Mouse (Mus musculus): Measurements from ENCODE around the gene Gm37240. TPM values are rescaled to one million over a fixed set of nuclear protein-coding genes. Genes with fewer than 3 reads are reported as not detected.
"Not testable (repeated sequence)": the region's sequence is repeated elsewhere in the genome, so short reads cannot be mapped to it uniquely, and the experiment has no call there.

The Gm37240 gene
- polyA plus RNA-seq (2015; fragmentation: Nextera tagmentation; extraction: Ambion mirVana), result 0.16 TPM in 1 of 2 replicates, not detected in the other

- Histone ChIP-seq H3K36me3 (no peaks in the 10 kb centered on the region), H3K4me1 (replicated peaks) (peaks cover 21% of the 10 kb centered on the region), H3K27ac (no peak within 1 kb of the TSS), H3K4me3 (replicated peaks) (peak within 1 kb of the TSS; percentile 56), H3K9ac (replicated peaks) (peak within 1 kb of the TSS; percentile 51), H3K27me3 (peaks cover 37% of the 10 kb centered on the region), H3K4me2 (replicated peaks) (peak within 1 kb of the TSS; percentile 97), H3K9me3 (no peaks in the 10 kb centered on the region)
- ATAC-seq, result peak; percentile 88
- WGBS, result under 1% methylated on average over 46 of the region's 48 CpGs
Observed at GRCm38 (mm10) chr3:85887239-85887827, at the start of gene Gm37240, which contains the start of gene Glt28d2. Gene Gm37240 (minus strand): TSS chr3:85887518. Gene Glt28d2 (minus strand): TSS chr3:85887516.

DNA sequence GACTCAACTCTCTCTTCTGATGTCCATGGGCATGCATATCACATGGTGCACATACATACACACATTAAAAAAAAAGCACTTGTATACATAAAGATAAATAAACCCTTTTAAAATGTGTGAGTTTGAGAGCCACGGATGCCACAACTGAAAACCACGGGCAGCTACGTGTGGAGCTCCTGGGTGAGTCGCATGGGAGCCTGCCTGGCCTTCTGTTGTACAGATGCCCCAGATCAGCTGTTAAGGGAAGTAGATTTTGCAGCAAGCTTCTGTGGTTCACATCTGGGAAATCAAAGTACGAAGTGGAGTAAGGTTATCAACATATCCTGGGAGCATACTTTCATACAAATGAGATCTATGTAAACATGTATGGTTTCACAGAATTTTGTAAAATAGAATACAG is 46.3 kb upstream of the Gm37240 start:
- WGBS, result 95% methylated on average over 5 of the region's 5 CpGs
- Histone ChIP-seq H3K4me1 (replicated peaks) (no peaks in the 10 kb centered on the region), H3K4me3 (replicated peaks) (no peak overlapping the region), H3K9ac (replicated peaks) (no peak overlapping the region), H3K27me3 (no peaks in the 10 kb centered on the region), H3K9me3 (no peaks in the 10 kb centered on the region), H3K36me3 (no peaks in the 10 kb centered on the region), H3K27ac (no peak overlapping the region), H3K4me2 (replicated peaks) (no peak overlapping the region)
- ATAC-seq, result no peak

DNA sequence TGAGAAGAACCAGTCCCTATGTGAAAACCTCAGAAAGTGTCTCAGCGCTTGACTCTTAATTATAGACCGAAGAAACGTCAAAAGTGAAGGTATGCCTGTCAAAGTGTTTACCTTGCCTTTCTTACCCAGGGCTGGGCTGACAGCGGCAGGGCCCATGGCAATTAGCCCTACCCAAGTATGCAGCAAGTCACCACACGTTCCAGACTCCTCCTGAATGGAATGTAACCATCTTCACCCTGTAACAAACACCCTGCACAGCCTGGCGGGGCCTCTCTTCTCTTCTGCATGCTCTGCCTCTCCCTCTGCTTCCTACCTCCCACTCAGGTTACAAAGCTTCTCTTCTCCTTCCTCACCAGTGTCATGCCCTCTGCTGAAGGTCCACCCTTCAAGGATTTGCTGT is 44.5 kb upstream of the Gm37240 start:
- Histone ChIP-seq H3K9ac (replicated peaks) (no peak overlapping the region), H3K27ac (no peak overlapping the region), H3K4me3 (replicated peaks) (no peak overlapping the region), H3K9me3 (no peaks in the 10 kb centered on the region), H3K27me3 (no peaks in the 10 kb centered on the region), H3K36me3 (no peaks in the 10 kb centered on the region), H3K4me2 (replicated peaks) (no peak overlapping the region), H3K4me1 (replicated peaks) (no peaks in the 10 kb centered on the region)
- no peak for ATAC-seq
- 90% methylated on average over 6 of the region's 6 CpGs for WGBS

DNA sequence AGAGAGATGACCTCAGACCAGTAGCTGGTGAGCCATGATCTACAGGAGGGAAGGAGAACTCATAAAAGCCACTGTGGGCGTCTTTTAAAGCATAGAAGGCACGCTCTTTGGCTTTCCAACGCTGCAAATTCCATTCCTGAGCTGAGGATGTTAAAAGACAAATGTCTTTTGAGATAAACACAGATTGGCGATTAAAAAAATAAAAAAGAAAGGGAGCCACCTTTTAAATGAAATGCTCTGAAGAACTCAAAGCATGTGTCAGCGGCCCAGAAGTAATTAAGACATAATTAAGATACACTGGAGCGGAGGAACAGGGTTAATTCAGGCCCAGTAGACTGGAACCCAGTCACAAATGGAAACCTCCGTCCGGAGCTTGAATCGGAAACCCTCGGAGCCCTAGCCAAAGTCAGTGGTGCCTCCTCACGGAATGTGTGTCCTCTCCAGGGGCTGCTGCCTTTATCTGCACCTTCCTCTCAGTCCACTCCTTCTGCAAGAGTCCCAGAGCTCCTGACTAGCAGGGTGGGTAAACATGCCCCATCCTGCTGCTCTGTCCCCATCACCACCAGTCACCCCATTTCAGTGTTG is 43.4 kb upstream of the Gm37240 start:
- Histone ChIP-seq H3K9me3 (no peaks in the 10 kb centered on the region), H3K27me3 (no peaks in the 10 kb centered on the region), H3K27ac (no peak overlapping the region), H3K4me1 (replicated peaks) (no peaks in the 10 kb centered on the region), H3K36me3 (no peaks in the 10 kb centered on the region), H3K4me2 (replicated peaks) (no peak overlapping the region), H3K4me3 (replicated peaks) (no peak overlapping the region), H3K9ac (replicated peaks) (no peak overlapping the region)
- no peak for ATAC-seq
- WGBS, result 31% methylated on average over 11 of the region's 11 CpGs

DNA sequence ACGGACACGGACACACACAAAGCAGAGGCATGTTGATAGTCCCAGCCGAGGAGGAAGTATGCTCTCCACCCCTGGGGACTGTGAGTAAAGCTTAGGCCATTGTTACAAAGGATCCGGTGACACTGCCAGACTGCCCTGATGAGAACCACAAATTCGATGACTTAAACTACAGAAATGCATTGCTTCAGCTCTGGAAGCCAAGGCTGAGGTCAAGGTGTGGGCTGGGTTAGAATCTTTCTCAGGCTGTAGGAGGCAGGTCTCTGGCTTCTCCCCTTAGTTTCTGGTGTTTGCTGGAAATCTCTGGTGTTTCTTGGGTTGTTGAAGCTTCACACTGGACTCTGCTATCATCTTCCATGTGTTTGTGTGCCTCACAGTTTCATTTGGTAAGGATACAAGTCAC is 42.4 kb upstream of the Gm37240 start:
- no peak for ATAC-seq
- Histone ChIP-seq H3K27me3 (no peaks in the 10 kb centered on the region), H3K4me3 (replicated peaks) (no peak overlapping the region), H3K27ac (no peak overlapping the region), H3K9ac (replicated peaks) (no peak overlapping the region), H3K9me3 (no peaks in the 10 kb centered on the region), H3K36me3 (no peaks in the 10 kb centered on the region), H3K4me2 (replicated peaks) (no peak overlapping the region), H3K4me1 (replicated peaks) (no peaks in the 10 kb centered on the region)
- WGBS, result 88% methylated on average over 5 of the region's 5 CpGs

GRCm38 (mm10) chr3:85928140-85928611 is 40.9 kb upstream of the Gm37240 start:
- Histone ChIP-seq H3K4me3 (replicated peaks) (no peak overlapping the region), H3K4me1 (replicated peaks) (no peaks in the 10 kb centered on the region), H3K9ac (replicated peaks) (no peak overlapping the region), H3K9me3 (no peaks in the 10 kb centered on the region), H3K27ac (no peak overlapping the region), H3K36me3 (no peaks in the 10 kb centered on the region), H3K27me3 (no peaks in the 10 kb centered on the region), H3K4me2 (replicated peaks) (no peak overlapping the region)
- ATAC-seq, result no peak
- 83% methylated on average over 5 of the region's 5 CpGs for WGBS

GRCm38 (mm10) chr3:85927296-85927695 is 40.0 kb upstream of the Gm37240 start:
- H3K9me3 ChIP-seq, result no peaks in the 10 kb centered on the region
- H3K27me3 ChIP-seq, result no peaks in the 10 kb centered on the region
- H3K4me2 ChIP-seq (replicated peaks), result no peak overlapping the region
- no peak for ATAC-seq
- H3K4me3 ChIP-seq (replicated peaks), result no peak overlapping the region
- no peak overlapping the region for H3K9ac ChIP-seq (replicated peaks)
- H3K4me1 ChIP-seq (replicated peaks), result no peaks in the 10 kb centered on the region
- no peaks in the 10 kb centered on the region for H3K36me3 ChIP-seq
- H3K27ac ChIP-seq, result no peak overlapping the region
- WGBS, result 79% methylated on average over 9 of the region's 9 CpGs

DNA sequence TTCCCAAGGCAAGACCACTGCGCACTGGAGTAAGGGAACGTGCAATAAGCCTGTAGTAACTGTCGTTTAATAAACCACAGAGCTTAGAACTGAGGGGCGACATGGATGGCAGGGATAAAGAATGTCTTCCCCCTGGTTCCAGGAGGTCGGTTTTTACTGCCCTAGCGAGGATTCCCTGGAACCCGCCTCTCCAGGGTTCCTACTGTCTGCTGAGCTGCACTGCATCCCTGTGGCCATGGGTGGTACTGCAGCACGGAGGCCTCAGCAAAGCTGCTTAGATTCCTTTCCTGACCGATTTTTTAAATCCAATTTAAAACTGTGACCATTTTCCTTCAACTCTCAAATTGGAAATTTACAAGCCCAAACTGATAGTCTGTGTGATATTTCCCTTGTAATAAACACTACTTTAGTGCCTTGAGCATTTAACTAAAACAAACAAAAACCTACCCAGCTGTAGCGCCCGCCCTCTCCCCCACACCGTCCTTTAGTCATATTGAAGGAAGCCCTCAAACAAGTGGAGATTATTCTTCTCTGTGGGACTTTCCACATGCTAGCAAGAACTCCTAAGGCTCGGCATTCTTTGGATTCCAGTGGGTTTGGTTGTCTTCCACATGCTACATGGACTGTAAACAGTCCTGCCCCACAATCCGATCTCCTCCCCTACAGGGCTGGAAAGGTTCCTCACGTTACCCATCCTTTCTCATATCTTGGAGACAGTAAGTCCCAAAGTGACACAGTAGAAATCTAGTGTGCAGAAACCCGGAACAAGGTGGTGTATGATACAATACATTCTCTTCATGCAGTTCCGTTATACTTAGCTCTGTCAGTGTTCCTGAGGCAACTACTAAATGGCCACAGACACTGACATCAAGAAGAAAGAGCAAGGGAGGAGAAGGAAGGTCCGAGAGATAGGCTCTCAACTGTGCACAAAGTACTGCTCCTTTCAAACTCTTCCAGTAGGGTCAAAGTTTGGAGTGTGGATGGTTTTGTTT is 36.9 kb upstream of the Gm37240 start:
- Histone ChIP-seq H3K9me3 (no peaks in the 10 kb centered on the region), H3K36me3 (no peaks in the 10 kb centered on the region), H3K4me1 (replicated peaks) (no peaks in the 10 kb centered on the region), H3K4me3 (replicated peaks) (no peak overlapping the region), H3K4me2 (replicated peaks) (no peak overlapping the region; the same call in 1 of the 2 replicates), H3K27me3 (no peaks in the 10 kb centered on the region), H3K9ac (replicated peaks) (no peak overlapping the region), H3K27ac (no peak overlapping the region)
- WGBS, result 45% methylated on average over 18 of the region's 18 CpGs
- ATAC-seq, result peak; percentile 71

GRCm38 (mm10) chr3:85923343-85923742 is 36.0 kb upstream of the Gm37240 start:
- H3K9ac ChIP-seq (replicated peaks), result no peak overlapping the region
- no peaks in the 10 kb centered on the region for H3K36me3 ChIP-seq
- no peak overlapping the region for H3K4me3 ChIP-seq (replicated peaks)
- WGBS, result 71% methylated on average over 8 of the region's 8 CpGs
- no peak overlapping the region for H3K4me2 ChIP-seq (replicated peaks)
- no peaks in the 10 kb centered on the region for H3K4me1 ChIP-seq (replicated peaks)
- H3K9me3 ChIP-seq, result no peaks in the 10 kb centered on the region
- ATAC-seq, result no peak
- H3K27me3 ChIP-seq, result no peaks in the 10 kb centered on the region
- no peak overlapping the region for H3K27ac ChIP-seq

- Histone ChIP-seq H3K4me3 (replicated peaks) (no peak overlapping the region), H3K9me3 (no peaks in the 10 kb centered on the region), H3K27ac (no peak overlapping the region), H3K9ac (replicated peaks) (no peak overlapping the region), H3K4me1 (replicated peaks) (no peaks in the 10 kb centered on the region), H3K36me3 (no peaks in the 10 kb centered on the region), H3K4me2 (replicated peaks) (no peak overlapping the region), H3K27me3 (no peaks in the 10 kb centered on the region)
- no peak for ATAC-seq
- 87% methylated on average over 3 of the region's 3 CpGs for WGBS
Observed at GRCm38 (mm10) chr3:85922331-85922730, 35.0 kb upstream of the Gm37240 start.

GRCm38 (mm10) chr3:85920671-85921070 is 33.4 kb upstream of the Gm37240 start:
- 93% methylated on average over 2 of the region's 2 CpGs for WGBS
- not testable (repeated sequence) for H3K27ac ChIP-seq; H3K9ac ChIP-seq (replicated peaks); H3K27me3 ChIP-seq; H3K4me3 ChIP-seq (replicated peaks); H3K36me3 ChIP-seq; H3K4me1 ChIP-seq (replicated peaks); ATAC-seq; H3K9me3 ChIP-seq; H3K4me2 ChIP-seq (replicated peaks)

DNA sequence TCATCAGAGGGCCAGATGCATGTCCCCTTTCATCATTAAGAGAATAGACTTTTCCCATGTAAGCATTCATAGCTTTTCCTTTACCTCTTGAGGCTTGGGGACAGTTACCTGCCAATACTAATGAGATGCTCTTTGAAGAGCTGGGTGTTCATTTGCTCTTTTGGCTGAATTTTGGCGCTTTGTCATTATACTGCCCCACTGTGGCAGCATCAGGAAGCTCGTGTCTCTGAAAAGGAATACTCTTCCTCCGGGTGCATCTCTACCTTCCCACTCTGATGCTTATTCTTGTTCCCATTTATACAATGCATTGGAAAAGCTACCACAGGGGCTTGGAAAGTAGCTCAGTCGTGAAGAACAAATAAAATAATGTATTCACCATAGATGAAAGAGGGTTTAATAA is 30.3 kb upstream of the Gm37240 start:
- H3K4me2 ChIP-seq (replicated peaks), result no peak overlapping the region
- H3K36me3 ChIP-seq, result no peaks in the 10 kb centered on the region
- no peak for ATAC-seq
- no peak overlapping the region for H3K27ac ChIP-seq
- H3K9me3 ChIP-seq, result no peaks in the 10 kb centered on the region
- 12% methylated on average over 4 of the region's 4 CpGs for WGBS
- H3K4me1 ChIP-seq (replicated peaks), result no peaks in the 10 kb centered on the region
- H3K9ac ChIP-seq (replicated peaks), result no peak overlapping the region
- H3K4me3 ChIP-seq (replicated peaks), result no peak overlapping the region
- H3K27me3 ChIP-seq, result no peaks in the 10 kb centered on the region

All from midbrain, embryonic 13.5 days (tissue).